Mouse (Mus musculus) embryo, embryonic 9.5 days (tissue): Measurements from ENCODE around the gene Anapc13.
A peak's percentile ranks its signal among the peaks of the same experiment; 100 is the strongest.

ENCODE experiments used
- DNase-seq: peaks from one replicate; pipeline ENCODE4 v3.0.0-alpha.2; 2017; ENCODE audit errors: extremely low spot score

Gene Anapc13

GRCm38 (mm10) chr9:102631589-102632147 lies 5.6 kb downstream of the Anapc13 start:
- no peak for DNase-seq

- DNase-seq = no peak
These were observed 6.1 kb downstream of the Anapc13 start for GRCm38 (mm10) chr9:102632173-102632572.

GRCm38 (mm10) chr9:102632923-102633537 lies 6.9 kb downstream of the Anapc13 start:
- peak; percentile 69 for DNase-seq

GRCm38 (mm10) chr9:102634453-102634852 lies 8.4 kb downstream of the Anapc13 start:
- DNase-seq = no peak

- DNase-seq = peak; percentile 68
These were observed 10.5 kb downstream of the Anapc13 start for GRCm38 (mm10) chr9:102636553-102636952.

GRCm38 (mm10) chr9:102637115-102637514 lies 11.0 kb downstream of the Anapc13 start:
- no peak for DNase-seq

GRCm38 (mm10) chr9:102638963-102639362 lies 12.9 kb downstream of the Anapc13 start:
- DNase-seq = no peak

- no peak for DNase-seq
These were observed 13.4 kb downstream of the Anapc13 start for GRCm38 (mm10) chr9:102639510-102639909.

GRCm38 (mm10) chr9:102641531-102641930 lies 15.4 kb downstream of the Anapc13 start:
- no peak for DNase-seq

GRCm38 (mm10) chr9:102643071-102643485 lies 17.0 kb downstream of the Anapc13 start:
- peak; percentile 70 for DNase-seq

- peak; percentile 87 for DNase-seq
These were observed 17.5 kb downstream of the Anapc13 start for GRCm38 (mm10) chr9:102643486-102644101.

- DNase-seq = no peak
These were observed 19.1 kb downstream of the Anapc13 start for GRCm38 (mm10) chr9:102645119-102645695.

- DNase-seq = no peak
These were observed 20.9 kb downstream of the Anapc13 start for GRCm38 (mm10) chr9:102647010-102647409.

- DNase-seq = peak; percentile 49
These were observed 23.9 kb downstream of the Anapc13 start for GRCm38 (mm10) chr9:102649917-102650527.

GRCm38 (mm10) chr9:102650637-102651036 lies 24.5 kb downstream of the Anapc13 start:
- no peak for DNase-seq

GRCm38 (mm10) chr9:102651199-102651720 lies 25.2 kb downstream of the Anapc13 start:
- DNase-seq = no peak

GRCm38 (mm10) chr9:102656355-102657095 lies 30.4 kb downstream of the Anapc13 start:
- no peak for DNase-seq

- no peak for DNase-seq
These were observed 42.0 kb downstream of the Anapc13 start for GRCm38 (mm10) chr9:102668115-102668514.

GRCm38 (mm10) chr9:102668906-102669305 lies 42.8 kb downstream of the Anapc13 start:
- no peak for DNase-seq

- DNase-seq = no peak
These were observed 47.3 kb downstream of the Anapc13 start for GRCm38 (mm10) chr9:102673381-102673780.

GRCm38 (mm10) chr9:102675922-102676321 lies 49.8 kb downstream of the Anapc13 start:
- no peak for DNase-seq
